Mouse (Mus musculus) gastrocnemius, postnatal 14 days (tissue): Measurements from ENCODE around the gene Cacna1e. TPM values are rescaled to one million over a fixed set of nuclear protein-coding genes. Genes with fewer than 3 reads are reported as not detected.
A peak's percentile ranks its signal among the peaks of the same experiment; 100 is the strongest.

Experiments
- DNase-seq: peaks from one replicate; pipeline ENCODE4 v3.0.0; 2021; ENCODE audit warnings: mixed read lengths
- intact Hi-C: fragments of 180-260 bp; cut with DNase I; formaldehyde crosslinking; loops from one replicate; pipeline ENCODE4 v1.15.1; 2025; ENCODE audit warnings: low total_unique reads
- total RNA-seq, 2 experiments: library from RNA; stranded (reverse); gene quantifications; 2 replicates each; pipeline ENCODE4 v1.2.3; 2021

Cacna1e gene
- total RNA-seq, 2 experiments from 2014 or later, result 0.16 to 0.31 TPM

GRCm38 (mm10) chr1:154726361-154727161 is 157.7 kb downstream of the Cacna1e start:
- DNase-seq, result peak; percentile 24
- intact Hi-C loops, result loop anchor here (5.0 kb wide), 1 partner anchor 444 kb away; no protein-coding TSS in a partner anchor

- intact Hi-C loops, result loop anchor here (5.0 kb wide), 1 partner anchor 443 kb away; no protein-coding TSS in a partner anchor
- DNase-seq, result no peak
These were observed 158.7 kb downstream of the Cacna1e start for GRCm38 (mm10) chr1:154725356-154726320.

GRCm38 (mm10) chr1:154723537-154724286 is 160.6 kb downstream of the Cacna1e start:
- no peak for DNase-seq
- intact Hi-C loops, result no loop called here

- no peak for DNase-seq
- intact Hi-C loops, result no loop called here
These were observed 161.2 kb downstream of the Cacna1e start for GRCm38 (mm10) chr1:154723078-154723477.

GRCm38 (mm10) chr1:154715596-154715995 is 168.7 kb downstream of the Cacna1e start:
- intact Hi-C loops, result no loop called here
- DNase-seq, result no peak

GRCm38 (mm10) chr1:154712747-154713146 is 171.6 kb downstream of the Cacna1e start:
- no peak for DNase-seq
- intact Hi-C loops, result no loop called here

- intact Hi-C loops, result no loop called here
These were observed 176.6 kb downstream of the Cacna1e start for GRCm38 (mm10) chr1:154707584-154708290.

GRCm38 (mm10) chr1:154706974-154707373 is 177.3 kb downstream of the Cacna1e start:
- DNase-seq, result no peak
- intact Hi-C loops, result no loop called here

More at GRCm38 (mm10) chr1:154707584-154708290, 176.6 kb downstream of the Cacna1e start:
- no peak for DNase-seq

GRCm38 (mm10) chr1:154705882-154706565 is 178.3 kb downstream of the Cacna1e start:
- intact Hi-C loops, result no loop called here

GRCm38 (mm10) chr1:154704558-154705185 is 179.6 kb downstream of the Cacna1e start:
- intact Hi-C loops, result no loop called here
- no peak for DNase-seq

More at GRCm38 (mm10) chr1:154705882-154706565, 178.3 kb downstream of the Cacna1e start:
- no peak for DNase-seq

- no peak for DNase-seq
- intact Hi-C loops, result no loop called here
These were observed 181.7 kb downstream of the Cacna1e start for GRCm38 (mm10) chr1:154702623-154703022.

GRCm38 (mm10) chr1:154688876-154689665 is 195.2 kb downstream of the Cacna1e start:
- intact Hi-C loops, result no loop called here
- DNase-seq, result no peak

- no peak for DNase-seq
- intact Hi-C loops, result no loop called here
These were observed 197.4 kb downstream of the Cacna1e start for GRCm38 (mm10) chr1:154686861-154687260.

- intact Hi-C loops, result no loop called here
- DNase-seq, result no peak
These were observed 200.7 kb downstream of the Cacna1e start for GRCm38 (mm10) chr1:154683477-154684106.

- intact Hi-C loops, result no loop called here
- no peak for DNase-seq
These were observed 205.3 kb downstream of the Cacna1e start for GRCm38 (mm10) chr1:154678989-154679388.

- intact Hi-C loops, result no loop called here
These were observed 206.2 kb downstream of the Cacna1e start for GRCm38 (mm10) chr1:154678151-154678550.

GRCm38 (mm10) chr1:154677677-154678076 is 206.6 kb downstream of the Cacna1e start:
- intact Hi-C loops, result no loop called here
- no peak for DNase-seq

More at GRCm38 (mm10) chr1:154678151-154678550, 206.2 kb downstream of the Cacna1e start:
- no peak for DNase-seq
